Mouse (Mus musculus) T-helper 17 cell (primary cell): Measurements from ENCODE around the gene Cdkl1.

Experiments used
- in situ Hi-C, 2 experiments: fragments of 300-600 bp; cut with MboI, MseI; formaldehyde crosslinking; loops; 1 replicate in 1 of 2; 2 replicates in 1 of 2; pipeline ENCODE4 v1.15.1; 2025; ENCODE audit warnings: high pct_unique_total_duplicates in 2 of 2

The Cdkl1 gene

DNA sequence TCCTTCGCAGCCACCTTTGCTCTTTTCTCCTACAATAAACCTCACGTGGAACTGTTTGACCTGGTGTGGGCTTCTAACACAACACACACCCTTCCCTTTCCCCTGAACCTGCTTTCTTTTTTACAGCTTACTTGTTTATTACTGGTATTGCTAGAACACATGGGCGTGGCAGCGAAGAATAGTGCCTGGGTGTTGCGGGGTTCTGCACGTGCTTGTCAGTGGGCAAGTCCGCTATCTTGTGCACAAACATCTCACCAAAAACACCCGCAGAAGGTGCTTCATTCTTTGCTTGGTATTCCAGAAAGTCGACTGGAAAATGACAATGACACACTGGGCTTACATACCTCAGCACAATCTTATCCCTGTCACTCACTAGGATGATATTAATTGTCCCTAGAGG, 5.6 kb downstream of the Cdkl1 start:
- in situ Hi-C loops: no loop called here

DNA sequence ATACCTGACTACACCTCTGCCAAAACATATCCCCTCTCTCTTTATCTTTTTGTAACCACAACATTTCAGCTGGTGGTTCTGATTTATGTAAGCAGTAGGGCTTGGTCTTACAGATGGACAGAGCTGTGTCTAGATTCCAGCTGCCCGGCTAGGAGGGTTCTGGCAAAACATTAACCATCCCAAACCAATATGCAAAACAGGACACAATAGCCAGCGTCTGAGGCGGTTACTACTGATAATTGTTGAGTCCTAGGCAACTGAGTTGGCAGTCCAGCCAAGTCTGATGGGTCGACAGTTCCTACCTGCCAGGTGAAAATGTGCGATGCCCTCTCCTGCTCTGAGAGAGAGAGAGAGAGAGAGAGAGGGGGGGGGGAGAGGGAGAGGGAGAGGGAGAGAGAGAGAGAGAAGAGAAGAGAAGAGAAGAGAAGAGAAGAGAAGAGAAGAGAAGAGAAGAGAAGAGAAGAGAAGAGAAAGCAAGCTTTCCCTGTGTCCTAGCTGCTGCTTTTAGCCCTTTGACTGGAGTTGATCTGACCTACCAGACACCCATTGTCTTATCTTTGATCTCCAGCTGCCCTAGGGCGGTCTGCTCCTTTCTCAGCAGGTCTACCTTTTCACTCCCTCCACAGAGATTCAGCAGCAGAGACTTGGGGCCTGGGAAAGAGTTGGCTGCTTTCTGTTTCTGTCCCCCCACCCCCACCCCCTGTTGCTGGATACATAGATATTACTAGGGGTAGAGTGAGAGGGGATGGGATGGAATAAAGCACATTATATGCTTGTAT, 7.6 kb downstream of the Cdkl1 start:
- in situ Hi-C loops: no loop called here

DNA sequence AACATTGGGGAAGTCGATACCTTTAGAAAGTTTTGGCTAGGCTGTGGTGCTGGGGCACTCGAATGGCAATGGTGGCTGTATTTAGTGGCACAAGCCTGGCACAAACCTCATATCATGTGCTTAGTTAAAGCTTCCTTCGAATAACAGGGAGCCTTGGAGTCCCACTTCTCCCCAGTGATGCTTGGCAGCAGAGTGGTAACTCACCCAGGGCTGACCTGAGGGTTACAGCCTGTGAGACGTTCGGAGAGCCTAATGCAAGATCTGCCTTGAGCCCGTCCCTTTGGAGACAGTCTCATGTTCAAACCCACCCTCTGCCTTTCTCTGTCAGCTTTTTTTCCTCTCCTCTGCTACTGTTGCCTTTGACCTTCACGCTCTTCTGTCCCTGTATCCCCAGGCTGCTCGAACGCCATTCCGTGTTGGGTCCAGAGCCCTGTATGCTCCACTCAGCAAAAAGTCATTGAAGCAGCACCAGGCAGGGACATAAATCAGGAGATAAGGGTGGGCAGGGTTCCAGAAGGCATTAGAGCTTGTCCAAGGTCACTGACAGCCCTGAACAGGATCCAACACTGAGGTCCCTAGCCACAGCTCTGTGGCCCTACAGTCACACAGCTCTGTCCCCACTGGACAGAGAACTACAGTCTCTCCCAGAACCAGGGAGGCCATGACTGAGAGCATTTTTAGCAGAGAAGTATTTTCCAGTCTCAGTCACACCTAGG, 9.0 kb downstream of the Cdkl1 start:
- in situ Hi-C loops: no loop called here

DNA sequence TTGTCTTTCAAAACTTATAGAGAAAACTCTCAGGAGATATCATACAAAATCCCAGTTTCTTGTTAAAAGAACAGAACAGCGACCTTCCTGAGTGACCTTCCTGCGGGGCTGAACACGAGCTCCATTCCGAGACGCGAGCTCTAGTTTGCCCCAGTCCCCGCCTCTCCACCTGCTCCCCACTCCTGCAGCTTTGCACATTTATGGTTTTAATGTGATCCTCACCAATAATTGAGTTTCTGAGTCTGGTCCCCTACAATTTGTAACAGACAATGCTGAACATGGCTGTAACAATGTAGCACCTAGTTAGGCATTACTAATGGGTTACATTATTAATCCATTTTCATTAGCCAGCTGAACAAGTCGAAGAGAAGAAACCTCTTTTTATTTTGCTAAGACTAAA, 9.6 kb downstream of the Cdkl1 start:
- in situ Hi-C loops: no loop called here

DNA sequence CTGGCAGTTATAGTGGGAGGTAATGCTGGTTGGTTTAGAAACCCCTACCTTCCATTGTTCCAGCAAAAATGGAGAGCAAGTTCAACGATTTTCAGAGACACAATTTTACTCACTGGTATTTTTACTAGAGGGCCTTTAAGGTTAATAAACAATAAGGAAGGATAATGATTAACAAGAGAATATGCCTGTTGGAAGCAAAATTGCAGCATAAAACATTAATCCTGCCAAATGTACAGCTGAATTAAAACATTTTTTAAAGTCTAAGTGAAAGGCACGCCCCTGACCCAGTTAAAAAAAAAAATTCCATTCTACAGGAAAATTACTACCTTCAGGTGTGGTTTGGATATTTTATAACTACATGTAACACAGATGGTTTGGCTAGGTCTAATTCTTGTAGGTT, 13.1 kb downstream of the Cdkl1 start:
- in situ Hi-C loops: no loop called here

DNA sequence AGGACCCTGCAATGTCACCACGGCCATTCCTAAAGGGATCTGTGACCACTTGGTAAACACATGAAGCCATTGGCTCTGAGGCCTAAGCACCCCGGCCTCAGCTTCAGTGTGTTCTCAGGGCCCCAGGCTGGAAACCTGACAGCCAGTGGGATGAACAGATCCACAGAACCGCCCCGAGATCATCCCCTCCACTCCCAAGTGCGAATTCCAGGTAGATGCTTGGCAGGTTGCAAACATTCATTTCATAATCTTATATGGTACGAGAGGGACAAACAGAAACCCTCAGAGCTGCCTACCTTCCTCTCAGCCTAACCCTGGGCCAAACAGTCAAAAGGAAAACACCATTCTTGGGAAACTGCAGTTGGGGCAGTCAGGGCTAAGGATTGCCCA, 13.7 kb downstream of the Cdkl1 start:
- in situ Hi-C loops: no loop called here

DNA sequence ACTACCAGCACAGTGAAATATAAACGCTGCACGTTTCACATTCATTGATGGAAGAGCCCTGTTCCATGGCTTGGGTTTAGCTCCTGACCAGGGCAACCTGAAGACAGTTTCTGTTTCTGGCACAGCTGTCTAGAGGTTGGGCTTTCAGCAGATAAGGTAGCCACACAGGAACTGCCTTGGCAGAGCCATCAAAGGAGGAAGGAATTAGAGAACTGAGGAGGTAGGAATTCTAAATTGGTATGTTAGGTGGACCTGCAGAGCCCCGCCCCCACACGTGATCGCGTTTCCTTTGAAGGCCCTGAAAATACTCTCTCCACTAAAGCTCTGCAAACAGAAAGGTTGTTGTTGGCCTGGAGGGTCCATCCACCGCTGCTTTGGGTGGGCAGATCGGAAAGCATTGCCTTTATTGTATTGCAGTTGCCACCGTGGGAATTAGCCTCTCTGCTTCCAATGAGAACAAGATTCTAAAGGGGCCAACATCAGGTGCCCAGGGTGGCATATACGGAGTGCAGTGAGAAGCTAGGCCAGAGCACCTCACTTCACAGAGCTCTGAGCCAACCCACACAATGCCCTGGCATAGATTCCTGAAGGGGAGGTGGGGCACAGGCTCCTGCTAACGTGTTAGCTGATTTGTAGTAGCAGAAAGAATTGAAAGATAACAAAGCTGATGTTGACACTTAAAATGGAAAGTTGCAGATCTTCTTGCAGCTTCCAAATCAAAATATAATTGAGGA, 14.3 kb downstream of the Cdkl1 start:
- in situ Hi-C loops: no loop called here

DNA sequence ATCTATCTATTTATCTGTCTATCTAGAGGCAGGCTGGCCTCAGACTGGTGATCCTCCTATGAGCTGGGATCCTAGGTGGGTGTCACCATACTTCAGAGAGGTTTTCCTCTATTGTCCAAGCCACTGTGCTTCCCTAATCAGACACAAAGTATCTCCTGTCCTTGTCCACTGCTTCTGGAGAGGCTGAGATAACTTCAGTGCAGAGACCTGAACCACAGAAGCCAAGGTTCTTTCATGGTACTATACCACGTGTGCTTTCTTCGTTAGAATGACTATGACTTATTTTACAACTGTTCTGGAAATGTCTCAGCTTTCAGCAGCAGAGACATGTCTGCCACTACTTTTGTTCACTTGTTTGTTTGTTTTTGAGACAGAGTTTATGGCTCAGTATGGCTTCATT, 22.2 kb downstream of the Cdkl1 start:
- in situ Hi-C loops: no loop called here

DNA sequence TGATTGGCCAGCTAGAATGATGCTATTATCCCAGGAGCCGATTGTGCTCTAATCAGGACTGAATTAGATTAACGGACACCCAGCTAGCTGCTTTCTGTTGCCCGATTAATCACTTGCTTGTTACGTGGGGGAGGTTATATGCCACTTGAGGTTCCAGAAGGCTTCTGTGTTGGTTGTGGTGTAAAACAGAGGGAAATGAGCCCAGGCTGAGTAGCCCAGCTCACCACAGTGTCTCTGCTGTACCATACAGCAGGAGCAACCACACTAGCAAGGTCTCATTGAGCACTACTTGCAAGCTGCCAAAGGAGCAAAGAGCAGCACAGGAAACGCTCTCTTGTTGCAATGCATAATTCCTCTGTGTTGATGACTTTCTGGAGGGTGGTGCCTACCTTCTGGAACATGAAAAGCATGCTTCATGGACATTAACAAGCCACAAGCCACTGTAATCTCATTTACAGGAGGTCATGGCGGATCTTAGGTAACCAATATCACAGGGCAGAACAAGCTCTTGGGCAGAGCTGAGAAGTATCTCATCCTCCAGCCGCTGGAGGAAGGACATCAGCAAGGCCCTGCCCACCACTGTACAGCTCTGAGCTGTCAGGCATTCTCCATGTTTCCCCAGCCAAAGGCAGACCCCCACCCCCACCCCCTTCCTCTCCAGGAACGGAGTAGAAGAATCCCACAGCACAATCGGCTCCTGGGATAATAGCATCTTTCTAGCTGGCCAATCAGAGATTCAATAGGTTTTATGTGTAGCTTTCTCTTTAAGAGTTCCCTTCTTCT, 23.4 kb downstream of the Cdkl1 start:
- in situ Hi-C loops: no loop called here

DNA sequence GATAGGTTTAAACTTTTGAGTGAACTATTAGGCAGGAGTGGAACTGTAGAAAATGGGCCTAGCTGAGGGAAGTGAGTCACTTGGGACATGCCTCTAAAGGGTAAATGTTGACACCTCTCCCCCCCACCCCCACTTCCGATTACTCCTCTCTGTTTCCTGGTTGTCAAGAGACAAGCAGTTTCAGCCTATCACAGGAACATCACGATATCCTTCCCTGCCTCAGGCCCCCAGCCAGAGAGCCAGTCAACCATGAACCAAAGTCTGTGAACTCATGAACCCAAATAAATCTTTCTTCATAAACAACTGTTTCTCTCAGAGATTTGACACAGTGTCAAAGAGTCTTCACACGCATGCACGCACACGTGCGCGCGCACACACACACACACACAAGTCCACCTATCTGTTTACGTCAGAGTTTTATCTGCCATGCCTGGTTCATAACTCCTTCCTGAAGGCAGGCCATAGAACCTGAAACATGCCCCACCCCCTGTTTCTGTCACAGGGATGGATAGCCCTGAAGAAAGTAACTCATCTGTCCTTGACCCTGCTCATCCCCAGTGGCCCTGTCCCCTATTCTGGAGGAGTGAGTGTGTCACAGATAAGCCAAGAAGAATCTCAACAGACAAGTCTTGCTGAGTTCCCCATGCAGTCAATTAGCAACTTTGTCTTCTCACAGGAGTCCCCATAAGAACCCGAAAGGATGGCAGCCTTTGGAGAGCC, 24.7 kb downstream of the Cdkl1 start:
- in situ Hi-C loops: no loop called here

DNA sequence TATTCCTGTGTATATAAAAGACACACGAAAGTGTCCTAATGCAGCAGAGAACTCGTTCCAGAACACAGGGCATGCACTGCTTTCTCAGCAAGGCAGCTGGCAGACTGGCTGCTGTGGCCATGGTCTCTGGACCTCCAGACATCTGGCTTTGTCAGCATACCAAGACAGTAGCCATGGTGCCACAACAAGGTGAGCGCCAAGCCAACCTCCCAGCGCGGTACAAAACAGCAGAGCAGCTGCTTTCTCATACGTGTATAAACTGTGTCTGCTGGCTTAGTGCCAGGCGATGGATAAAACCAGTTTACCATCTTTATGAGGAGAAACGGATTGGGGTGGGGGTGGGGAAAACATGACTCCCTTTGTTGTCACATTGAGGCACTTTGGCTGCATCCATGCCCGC, 25.5 kb downstream of the Cdkl1 start:
- in situ Hi-C loops: no loop called here

DNA sequence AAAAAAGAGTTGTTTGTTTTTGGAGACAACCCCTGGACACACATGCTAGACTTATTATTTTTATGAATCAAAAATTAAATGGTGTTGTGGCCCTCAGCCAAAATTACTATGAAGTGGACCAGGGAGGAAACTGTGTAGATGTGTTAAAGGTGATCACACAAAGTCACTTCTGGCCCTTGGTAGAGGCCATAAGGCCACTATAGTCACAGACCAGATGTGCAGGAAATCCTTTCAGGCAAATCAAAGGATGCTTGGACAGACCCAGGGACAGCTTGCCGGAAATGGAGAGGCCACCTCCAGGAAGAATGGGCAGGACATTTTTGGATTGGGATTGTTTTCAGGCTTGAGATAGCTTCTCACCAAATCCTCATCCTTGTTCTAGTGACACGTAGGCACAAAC, 29.5 kb downstream of the Cdkl1 start:
- in situ Hi-C loops: loop anchor here in 1 of 2 experiments (5.0 kb wide), 1 partner anchor 146 kb away; no protein-coding TSS in a partner anchor

DNA sequence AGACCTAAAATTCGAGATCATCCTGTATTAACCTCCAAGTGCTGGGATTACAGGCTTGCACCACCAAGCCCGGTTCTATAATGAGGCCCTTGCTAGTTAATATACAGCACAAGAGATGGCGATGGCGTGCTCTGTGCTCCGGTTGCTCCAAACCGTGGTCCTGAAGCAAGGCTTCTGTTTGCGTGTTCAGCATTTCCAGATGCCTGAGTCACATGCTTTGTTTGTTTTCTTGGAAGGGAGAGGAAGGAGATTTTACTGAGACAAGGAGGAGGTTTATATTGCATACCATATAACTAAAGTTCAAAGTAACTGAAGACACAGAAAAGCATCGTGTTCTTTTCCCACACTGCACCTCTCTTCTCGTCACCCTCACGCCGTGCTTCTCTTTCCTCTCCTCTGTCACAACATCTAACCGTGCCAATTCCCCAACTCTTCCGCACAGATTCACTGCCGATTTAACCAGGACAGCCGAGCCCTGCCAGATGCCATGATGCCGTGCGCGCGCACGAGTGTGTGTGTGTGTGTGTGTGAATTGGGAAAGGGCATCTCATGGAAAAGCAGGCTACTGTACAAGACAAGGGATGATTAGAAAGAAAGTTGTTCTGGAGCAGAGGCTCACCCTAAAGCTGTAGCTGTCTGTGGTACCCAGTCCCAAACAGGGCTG, 30.2 kb downstream of the Cdkl1 start:
- in situ Hi-C loops: loop anchor here in 1 of 2 experiments (5.0 kb wide), 1 partner anchor 146 kb away; no protein-coding TSS in a partner anchor

DNA sequence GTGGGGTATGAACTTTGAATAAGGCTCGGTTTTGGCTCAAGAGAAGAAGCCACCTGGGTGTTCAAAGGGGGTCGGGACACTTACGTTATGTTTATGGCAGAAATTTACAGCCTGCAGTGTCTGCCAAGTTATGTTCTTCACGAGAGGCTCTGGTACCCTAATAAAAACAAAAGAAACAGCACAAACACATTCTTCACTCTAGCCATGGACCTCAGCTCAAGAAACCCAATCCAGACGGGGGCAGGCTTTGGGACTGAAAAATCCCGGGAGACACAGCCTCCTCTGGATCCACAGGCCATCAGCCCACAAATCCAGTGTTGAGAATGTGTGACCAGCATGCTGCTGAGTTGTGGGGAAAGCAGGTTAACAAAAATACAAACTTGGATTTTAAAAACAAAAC, 31.1 kb downstream of the Cdkl1 start:
- in situ Hi-C loops: loop anchor here in 1 of 2 experiments (5.0 kb wide), 1 partner anchor 147 kb away; no protein-coding TSS in a partner anchor

DNA sequence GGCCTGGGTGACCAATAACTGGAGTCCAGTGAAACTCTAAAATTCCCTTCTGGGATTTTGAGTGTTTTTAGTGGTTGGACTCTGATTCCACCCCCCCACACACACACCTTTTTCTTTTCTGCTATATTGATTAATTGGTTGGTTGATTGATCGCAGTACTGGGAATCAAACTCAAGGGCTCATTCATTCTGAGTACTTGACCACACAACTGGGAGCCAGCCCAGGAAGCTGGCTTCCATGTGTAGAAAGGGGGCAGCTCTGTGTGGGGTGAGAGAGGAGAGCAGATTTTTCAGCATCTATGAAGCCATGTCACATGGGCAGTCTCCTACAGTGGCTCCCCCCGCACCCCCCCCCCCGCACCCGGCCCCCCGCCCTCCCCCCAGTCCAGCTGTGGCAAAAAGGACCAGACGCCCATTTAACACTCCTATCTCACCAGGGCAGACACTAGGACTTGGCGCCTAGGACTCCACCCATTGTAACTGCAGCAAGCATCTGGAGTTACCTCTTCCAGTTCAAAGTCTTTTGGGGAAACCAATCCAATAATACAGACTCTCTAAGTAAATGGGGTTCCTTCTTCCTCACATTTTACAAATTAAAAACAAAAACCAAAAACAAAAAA, 31.7 kb downstream of the Cdkl1 start:
- in situ Hi-C loops: loop anchor here in 1 of 2 experiments (10.0 kb wide), 1 partner anchor 1185 kb away; no protein-coding TSS in a partner anchor

DNA sequence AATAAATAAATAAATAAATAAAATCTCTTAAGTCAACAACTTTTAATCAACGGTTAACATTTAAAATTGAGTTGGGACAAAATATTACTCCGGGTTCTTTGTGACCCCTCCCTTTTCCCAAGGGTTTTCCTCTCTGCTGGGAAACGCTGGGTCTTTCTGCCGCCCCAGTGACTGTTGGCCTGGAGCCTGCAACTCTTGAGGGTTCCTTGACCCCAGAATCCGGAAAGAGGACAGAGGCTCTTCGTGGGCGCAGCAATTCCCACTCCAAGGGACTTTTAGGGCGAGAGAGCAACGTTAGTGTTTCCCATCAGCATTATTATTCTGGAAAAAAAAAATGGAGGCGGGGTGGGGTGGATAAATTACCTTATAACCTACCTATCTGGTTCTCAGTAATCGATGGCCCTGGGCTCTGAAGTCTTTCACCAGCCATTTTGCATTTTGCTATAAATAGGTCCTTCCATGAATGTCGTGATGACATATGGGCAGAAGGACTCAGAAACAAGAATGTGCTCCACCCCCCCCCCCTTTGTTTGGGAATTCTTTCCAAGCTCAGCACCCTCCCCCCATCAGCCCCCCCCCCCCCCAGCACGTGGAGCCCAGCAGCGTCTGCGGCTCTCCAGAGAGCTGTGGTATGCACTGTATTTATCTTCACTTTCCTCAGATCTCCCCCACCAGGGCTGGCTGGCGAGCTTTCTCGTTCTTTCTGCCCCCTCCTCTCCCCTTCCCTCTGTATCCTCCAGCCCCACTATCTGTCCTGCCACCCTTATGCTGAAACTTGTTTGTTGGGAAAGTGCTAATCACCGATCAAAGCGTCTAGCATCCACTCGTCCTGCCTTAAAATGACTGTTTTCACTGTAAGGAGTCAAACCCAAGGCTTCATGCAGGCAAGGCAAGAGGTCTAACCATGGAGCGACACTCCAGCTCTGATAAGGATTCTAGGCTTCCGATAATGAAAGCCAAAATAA, 32.6 kb downstream of the Cdkl1 start:
- in situ Hi-C loops: loop anchor here in 1 of 2 experiments (10.0 kb wide), 1 partner anchor 1184 kb away; no protein-coding TSS in a partner anchor

DNA sequence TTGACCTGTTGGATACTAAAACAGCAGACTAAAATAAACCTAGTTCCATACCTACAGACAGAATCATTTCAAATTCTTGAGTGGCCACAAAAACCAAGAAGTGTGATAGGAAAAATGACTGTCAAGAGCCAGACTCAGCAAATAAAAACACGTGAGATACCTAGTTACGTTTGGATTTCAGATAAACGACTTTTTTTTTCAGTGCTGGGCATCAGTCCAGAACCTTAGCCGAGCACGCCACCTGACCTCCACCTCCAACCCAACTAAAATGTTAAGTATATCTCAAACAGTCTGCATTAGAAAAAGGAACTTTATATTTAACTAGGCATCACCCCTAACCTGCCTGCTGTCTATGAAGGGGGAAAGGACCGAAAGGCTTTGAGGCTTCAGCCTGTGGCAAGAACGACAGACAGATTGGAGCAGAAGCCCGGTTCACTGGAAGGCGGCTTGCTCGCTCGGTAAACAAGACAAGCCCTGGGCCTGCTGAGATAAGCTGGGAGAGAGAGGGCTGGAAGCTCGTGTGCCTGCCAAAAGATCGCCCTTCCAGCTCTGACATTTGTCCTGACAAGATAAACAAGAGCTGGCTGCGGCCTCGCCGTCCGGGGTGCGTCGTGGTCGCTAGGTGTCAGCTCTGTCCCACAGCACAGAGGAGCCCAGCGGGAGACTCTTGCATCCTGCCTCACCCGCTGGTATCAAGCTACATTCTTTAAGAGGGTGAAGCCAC, 33.5 kb downstream of the Cdkl1 start:
- in situ Hi-C loops: loop anchor here in 1 of 2 experiments (10.0 kb wide), 1 partner anchor 1183 kb away; no protein-coding TSS in a partner anchor

DNA sequence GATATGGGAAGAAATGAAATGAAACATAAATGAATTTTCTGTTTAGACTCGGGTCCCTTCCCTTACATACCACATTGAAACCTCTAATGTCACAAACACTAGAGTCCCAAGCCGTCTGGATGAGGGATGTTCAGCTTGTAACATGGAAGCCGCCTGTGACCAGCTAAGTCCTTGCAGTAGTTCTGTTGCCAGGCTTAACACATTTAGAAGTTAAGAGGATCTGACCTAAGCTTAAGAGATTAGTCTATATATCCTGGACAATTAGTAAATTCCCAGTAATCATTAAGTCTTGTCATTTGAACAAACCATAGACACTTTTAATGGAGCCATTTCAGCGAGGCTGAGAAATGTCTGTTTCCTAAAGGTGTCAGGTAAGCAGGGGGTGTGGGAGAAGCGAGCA, 35.1 kb downstream of the Cdkl1 start:
- in situ Hi-C loops: loop anchor here in 1 of 2 experiments (10.0 kb wide), 1 partner anchor 1181 kb away; no protein-coding TSS in a partner anchor
